Mouse (Mus musculus): ENCODE data around the gene Gm11213.

- no peak for TF ChIP-seq CTCF (IDR thresholded peaks at IDR 0.05; ENCODE audit: control insufficient read depth, insufficient read depth, insufficient replicate concordance, low read depth, low read length)
- no peak for TF ChIP-seq POLR2A (IDR thresholded peaks at IDR 0.05; ENCODE audit: control insufficient read depth, low read depth, low read length)
Measured at GRCm38 (mm10) chr4:63572621-63573020, 32.4 kb downstream of the Gm11213 start.
